24 mouse cellular contexts compared by ENCODE assay signal in the genomic region with DNA sequence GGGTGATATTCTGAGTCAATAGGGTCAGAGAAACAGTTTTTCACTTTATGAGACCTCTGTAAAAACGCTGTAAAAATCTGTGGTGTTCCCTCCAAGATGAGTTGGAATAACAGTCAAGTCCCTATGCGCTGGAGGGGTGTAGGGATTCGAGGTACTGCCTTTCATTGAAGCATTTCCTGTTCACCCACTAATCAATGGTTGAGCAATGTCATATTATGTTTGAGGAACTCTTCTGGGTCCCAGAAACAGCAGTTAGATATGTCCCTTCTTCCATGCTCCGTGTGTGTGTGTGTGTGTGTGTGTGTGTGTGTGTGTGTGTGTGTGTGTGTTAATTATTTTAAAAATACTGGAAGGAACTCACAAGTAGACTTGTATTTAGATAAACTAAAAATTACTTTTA.
"Had no signal": no experiment of that assay in that cellular context is flagged by ENCODE, and none has a peak within 500 bp of the region (broad histone marks: within the 10 kb centered on the region; RNA-seq: fewer than 3 reads in every experiment).

No protein-coding gene starts in this region.

- H3K9ac ChIP-seq: forebrain, postnatal 0 days; heart, embryonic 12.5 days; hindbrain, embryonic 13.5 days; hindbrain, embryonic 15.5 days; intestine, embryonic 15.5 days; limb, embryonic 12.5 days; liver, embryonic 13.5 days had no signal

- H3K4me1 ChIP-seq: hindbrain, embryonic 15.5 days; intestine, embryonic 15.5 days; limb, embryonic 12.5 days; liver, embryonic 13.5 days had no signal

- ATAC-seq: forebrain, postnatal 0 days; hindbrain, postnatal 0 days; intestine, embryonic 15.5 days; intestine, postnatal 0 days had no signal

- H3K27ac ChIP-seq: gastrocnemius, adult 2 months; heart, embryonic 10.5 days; hindbrain, embryonic 13.5 days; hindbrain, embryonic 15.5 days; hindbrain, postnatal 0 days; intestine, embryonic 15.5 days; layer of hippocampus, adult 2 months; left cerebral cortex, adult 2 months; limb, embryonic 12.5 days; liver, embryonic 13.5 days had no signal

- H3K27me3 ChIP-seq: heart, embryonic 12.5 days; hindbrain, embryonic 13.5 days; hindbrain, embryonic 15.5 days; intestine, embryonic 15.5 days; limb, embryonic 12.5 days; liver, embryonic 13.5 days had no signal

- H3K4me3 ChIP-seq: gastrocnemius, adult 2 months; heart, embryonic 10.5 days; heart, embryonic 12.5 days; hindbrain, embryonic 13.5 days; hindbrain, embryonic 15.5 days; intestine, embryonic 15.5 days; layer of hippocampus, adult 2 months; left cerebral cortex, adult 2 months; limb, embryonic 12.5 days; liver, embryonic 13.5 days had no signal

- H3K4me2 ChIP-seq: heart, embryonic 12.5 days; hindbrain, embryonic 13.5 days; hindbrain, embryonic 15.5 days; intestine, embryonic 15.5 days; limb, embryonic 12.5 days; liver, embryonic 11.5 days; liver, embryonic 13.5 days had no signal

- DNase-seq: forebrain, postnatal 0 days; gastrocnemius, adult 2 months; gastrocnemius, postnatal 14 days; gastrocnemius, postnatal 36 days; heart, adult 18-20 months; heart, postnatal 10 days; kidney, adult 18-20 months; kidney, adult 8-10 months; kidney, postnatal 10 days; kidney, postnatal 25 days; kidney, postnatal 4 days; liver; liver, embryonic 13.5 days had no signal

- H3K36me3 ChIP-seq: heart, embryonic 10.5 days; heart, embryonic 12.5 days; hindbrain, embryonic 13.5 days; hindbrain, embryonic 15.5 days; intestine, embryonic 15.5 days; limb, embryonic 12.5 days; liver, embryonic 13.5 days had no signal

- H3K9me3 ChIP-seq: heart, embryonic 10.5 days; heart, embryonic 12.5 days; hindbrain, embryonic 13.5 days; hindbrain, embryonic 15.5 days; intestine, embryonic 15.5 days; limb, embryonic 12.5 days; liver, embryonic 13.5 days had no signal
